Mouse (Mus musculus) lung, adult 2 months (tissue): ENCODE data around the gene Ensa. TPM values are rescaled to one million over a fixed set of nuclear protein-coding genes. Genes with fewer than 3 reads are reported as not detected.
"Not testable (repeated sequence)": the region's sequence is repeated elsewhere in the genome, so short reads cannot be mapped to it uniquely, and the experiment has no call there.

ENCODE experiments used
- DNase-seq: peaks from one replicate; pipeline ENCODE4 v3.0.0; 2022
- H3K4me1 ChIP-seq: fragments of 200-500 bp; 2 replicates; pipeline ENCODE4 v1.6.1; 2011; ENCODE audit warnings: low read length; ENCODE audit not compliant: control insufficient read depth, insufficient read depth
- H3K4me3 ChIP-seq: fragments of 200-500 bp; replicated peaks from 2 replicates; pipeline ENCODE3; 2011; ENCODE audit warnings: low read depth, mild to moderate bottlenecking, control low read depth, low read length; ENCODE audit errors: extremely low read depth
- CTCF ChIP-seq: fragments of 200-500 bp; IDR thresholded peaks from 2 replicates; pipeline ENCODE4 v1.5.1; 2011; ENCODE audit warnings: mild to moderate bottlenecking, low read length, control low read depth; ENCODE audit not compliant: insufficient read depth
- POLR2A ChIP-seq: fragments of 200-500 bp; IDR thresholded peaks from 2 replicates; pipeline ENCODE4 v1.6.1; 2011; ENCODE audit warnings: low read depth, mild to moderate bottlenecking, control low read depth, low read length, borderline replicate concordance; ENCODE audit errors: extremely low read depth
- WGBS: fragments of 180-500 bp; shearing (Covaris S2); methylation state at CpG from one replicate; pipeline ENCODE4 v1.1.7; 2018; 5-methylcytosine and 5-hydroxymethylcytosine counted together
- polyA plus RNA-seq: library from polyadenylated mRNA; depleted of rRNA; stranded (reverse); fragments of >200 nt; gene quantifications from 2 replicates; pipeline ENCODE4 v1.2.3, GENCODE M21; 2012

Ensa gene
- polyA plus RNA-seq, 1 experiment = 15.7 TPM

DNA sequence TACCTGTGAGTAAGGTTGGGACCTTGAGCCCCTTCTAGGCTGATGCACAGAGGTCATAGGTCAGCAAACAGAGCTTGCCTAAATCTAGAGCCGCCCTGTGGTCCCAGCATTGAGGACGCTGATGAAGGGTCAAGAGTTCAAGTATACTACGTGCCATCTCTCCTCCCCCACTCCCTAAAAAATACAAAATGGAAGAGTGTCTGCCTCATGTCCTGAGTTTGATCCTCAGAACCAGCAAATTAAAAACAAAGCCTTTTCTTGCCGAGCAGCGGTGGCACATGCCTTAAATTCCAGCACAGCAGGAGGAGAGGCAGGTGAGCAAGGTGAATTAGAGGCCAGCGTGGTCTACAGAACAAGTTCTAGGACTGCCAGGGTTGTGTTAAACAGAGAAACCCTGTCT lies 28.1 kb downstream of the Ensa start:
- TF ChIP-seq POLR2A (no peak), CTCF (no peak)
- 41% methylated on average over 6 of the region's 6 CpGs for WGBS
- DNase-seq = no peak
- peaks cover 21% of the 10 kb centered on the region for H3K4me1 ChIP-seq
- H3K4me3 ChIP-seq = no peak overlapping the region

DNA sequence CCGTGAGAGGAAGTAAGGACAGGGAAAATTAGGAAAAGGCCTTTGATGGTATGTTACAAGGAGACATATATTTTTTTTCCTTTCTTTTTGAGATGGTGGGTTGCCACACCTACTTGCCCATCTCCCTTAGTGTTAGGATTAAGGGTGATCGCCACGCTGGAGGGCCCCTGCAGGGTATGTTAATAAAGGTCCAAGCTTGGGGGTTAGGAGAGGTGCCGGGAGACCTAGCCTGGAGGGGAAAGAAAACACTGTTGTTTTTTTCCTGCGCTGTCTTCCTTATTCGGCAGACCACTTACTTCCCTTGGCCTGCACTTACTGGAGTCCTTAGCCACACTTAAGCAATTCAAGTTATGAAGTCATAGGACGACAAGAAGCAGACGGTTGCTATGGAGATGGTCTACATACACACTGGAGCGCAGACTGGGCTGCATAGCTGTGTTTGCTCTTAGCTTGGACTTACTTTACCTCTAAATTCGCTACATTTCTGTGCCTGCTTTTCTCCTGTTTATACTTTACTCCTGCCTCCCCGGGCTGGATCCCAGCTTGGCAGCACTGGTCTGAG lies 28.8 kb downstream of the Ensa start:
- WGBS = 30% methylated on average over 11 of the region's 11 CpGs
- peak; percentile 57 for DNase-seq
- Histone ChIP-seq H3K4me3 (no peak overlapping the region), H3K4me1 (peaks cover 21% of the 10 kb centered on the region)
- no peak for TF ChIP-seq POLR2A
- no peak for TF ChIP-seq CTCF

DNA sequence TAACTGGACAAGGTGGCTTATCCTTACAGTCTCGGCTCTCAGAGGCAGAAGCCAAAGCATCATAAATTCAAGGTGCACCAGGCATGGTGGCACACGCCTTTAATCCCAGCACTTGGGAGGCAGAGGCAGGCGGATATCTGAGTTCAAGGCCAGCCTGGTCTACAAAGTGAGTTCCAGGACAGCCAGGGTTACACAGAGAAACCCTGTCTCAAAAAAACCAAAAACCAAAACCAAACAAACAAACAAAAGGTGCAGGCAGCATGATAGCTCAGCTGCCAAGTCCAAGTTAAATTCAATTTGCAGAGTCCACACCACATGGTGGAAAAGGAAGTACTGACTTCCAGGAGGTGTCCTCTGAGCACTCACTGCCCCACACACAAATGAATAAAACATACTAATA lies 29.6 kb downstream of the Ensa start:
- DNase-seq, H3K4me3 ChIP-seq: not testable (repeated sequence)
- 87% methylated on average over 3 of the region's 3 CpGs for WGBS
- peaks cover 21% of the 10 kb centered on the region for H3K4me1 ChIP-seq

DNA sequence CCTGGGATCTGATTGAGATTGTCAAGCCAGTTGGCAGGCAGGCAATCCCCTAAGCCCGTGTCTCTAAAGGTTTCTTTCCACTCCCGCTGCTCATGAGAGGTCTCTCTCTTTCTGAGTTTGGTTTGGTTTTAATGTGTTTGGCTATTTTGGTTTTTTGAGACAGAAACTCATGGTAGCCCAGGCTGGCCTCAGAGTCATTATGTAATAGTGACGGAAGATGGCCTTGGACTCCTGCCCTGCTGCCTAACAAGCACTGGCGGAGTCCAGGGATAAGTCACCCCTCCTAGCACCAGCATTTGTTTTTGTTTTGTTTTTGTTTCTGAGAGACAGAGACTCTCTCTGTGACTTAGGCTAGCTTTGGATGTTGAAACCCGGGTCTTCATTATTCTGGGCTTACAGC lies 30.6 kb downstream of the Ensa start:
- no peak overlapping the region for H3K4me3 ChIP-seq
- TF ChIP-seq POLR2A (no peak), CTCF (no peak)
- H3K4me1 ChIP-seq = peaks cover 16% of the 10 kb centered on the region
- DNase-seq = no peak
- WGBS = 52% methylated on average over 5 of the region's 5 CpGs

DNA sequence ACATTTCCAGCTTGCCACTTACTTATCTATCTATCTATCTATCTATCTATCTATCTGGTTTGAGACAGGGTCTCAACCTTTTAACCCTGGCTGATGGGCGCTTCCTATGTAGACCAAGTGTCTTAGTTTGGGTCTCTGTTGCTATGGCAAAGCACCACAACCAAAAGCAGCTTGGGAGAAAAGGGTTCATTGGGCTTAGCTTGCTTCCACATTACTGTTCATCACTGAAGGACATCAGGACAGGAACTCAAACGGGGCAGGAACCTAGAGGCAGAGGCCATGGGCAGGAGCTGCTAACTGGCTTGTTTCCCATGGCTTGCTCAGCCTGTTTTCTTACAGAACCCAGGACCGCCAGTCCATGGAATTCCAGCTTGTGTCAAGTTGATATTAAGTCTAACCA lies 32.3 kb downstream of the Ensa start:
- peaks cover 11% of the 10 kb centered on the region; the same call in 1 of the 2 replicates for H3K4me1 ChIP-seq
- 77% methylated on average over 3 of the region's 3 CpGs for WGBS
- no peak for TF ChIP-seq CTCF
- no peak for TF ChIP-seq POLR2A
- H3K4me3 ChIP-seq = no peak overlapping the region
- no peak for DNase-seq

DNA sequence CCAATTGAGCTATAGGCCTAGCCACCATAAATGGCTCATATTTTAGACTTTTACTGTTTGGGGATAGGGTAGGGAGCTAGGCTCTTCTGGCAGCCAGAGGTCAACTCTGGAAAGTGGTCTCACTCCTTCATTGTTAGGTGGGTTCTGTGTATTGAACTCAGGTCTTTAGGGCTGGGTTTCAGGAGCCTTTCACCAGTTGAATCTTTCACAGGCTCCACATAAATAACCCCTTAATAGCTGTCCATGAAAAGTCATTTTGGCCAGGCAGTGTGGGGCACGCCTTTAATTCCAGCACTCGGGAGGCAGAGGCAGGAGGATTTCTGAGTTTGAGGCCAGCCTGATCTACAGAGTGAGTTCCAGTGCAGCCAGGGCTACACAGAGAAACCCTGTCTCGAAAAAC lies 32.9 kb downstream of the Ensa start:
- H3K4me1 ChIP-seq = peaks cover 12% of the 10 kb centered on the region

DNA sequence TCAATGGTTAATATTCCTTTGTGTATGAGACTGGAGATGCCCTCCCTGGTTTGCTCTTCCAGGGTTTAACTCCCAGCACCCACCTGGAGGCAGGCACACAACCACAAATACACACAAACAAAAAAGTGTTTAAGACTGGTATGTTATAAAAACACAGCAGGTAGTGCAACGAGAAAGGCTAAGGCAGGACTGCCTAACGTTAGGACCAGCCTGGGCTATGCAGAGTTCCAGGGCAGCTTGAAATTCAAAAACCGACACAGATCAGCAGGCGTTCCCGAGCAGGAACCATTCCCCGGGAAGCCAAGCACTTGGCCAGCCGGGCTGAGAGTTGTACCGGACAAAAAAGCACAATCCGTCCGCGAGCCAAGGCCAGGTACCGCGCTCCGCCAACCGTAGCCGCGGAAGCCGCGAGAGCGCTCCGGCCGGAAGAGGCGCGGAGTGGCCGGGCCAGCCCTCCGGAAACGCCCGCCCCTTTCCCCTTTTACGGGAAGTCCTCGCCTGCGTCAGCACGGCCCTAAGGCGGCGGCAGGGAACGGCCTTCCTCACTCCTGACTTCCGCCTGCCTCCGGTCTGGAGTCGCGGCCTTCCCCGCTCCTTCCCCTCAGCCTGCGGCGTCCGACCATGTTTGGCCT lies 33.6 kb downstream of the Ensa start, which contains the start of gene Mcl1:
Mcl1 (plus strand) TSS at position 553 of the 632 bp plus-strand sequence.
- Histone ChIP-seq H3K4me3 (peak within 1 kb of the TSS; percentile 89), H3K4me1 (peaks cover 16% of the 10 kb centered on the region)
- TF ChIP-seq CTCF (no peak), POLR2A (peak; percentile 100)
- WGBS = under 1% methylated on average over 43 of the region's 43 CpGs
- peak; percentile 96 for DNase-seq

More for the DNA sequence above, 32.9 kb downstream of the Ensa start:
- 82% methylated on average over 3 of the region's 3 CpGs for WGBS
- no peak for TF ChIP-seq POLR2A
- TF ChIP-seq CTCF = no peak
- no peak for DNase-seq
- no peak overlapping the region for H3K4me3 ChIP-seq

DNA sequence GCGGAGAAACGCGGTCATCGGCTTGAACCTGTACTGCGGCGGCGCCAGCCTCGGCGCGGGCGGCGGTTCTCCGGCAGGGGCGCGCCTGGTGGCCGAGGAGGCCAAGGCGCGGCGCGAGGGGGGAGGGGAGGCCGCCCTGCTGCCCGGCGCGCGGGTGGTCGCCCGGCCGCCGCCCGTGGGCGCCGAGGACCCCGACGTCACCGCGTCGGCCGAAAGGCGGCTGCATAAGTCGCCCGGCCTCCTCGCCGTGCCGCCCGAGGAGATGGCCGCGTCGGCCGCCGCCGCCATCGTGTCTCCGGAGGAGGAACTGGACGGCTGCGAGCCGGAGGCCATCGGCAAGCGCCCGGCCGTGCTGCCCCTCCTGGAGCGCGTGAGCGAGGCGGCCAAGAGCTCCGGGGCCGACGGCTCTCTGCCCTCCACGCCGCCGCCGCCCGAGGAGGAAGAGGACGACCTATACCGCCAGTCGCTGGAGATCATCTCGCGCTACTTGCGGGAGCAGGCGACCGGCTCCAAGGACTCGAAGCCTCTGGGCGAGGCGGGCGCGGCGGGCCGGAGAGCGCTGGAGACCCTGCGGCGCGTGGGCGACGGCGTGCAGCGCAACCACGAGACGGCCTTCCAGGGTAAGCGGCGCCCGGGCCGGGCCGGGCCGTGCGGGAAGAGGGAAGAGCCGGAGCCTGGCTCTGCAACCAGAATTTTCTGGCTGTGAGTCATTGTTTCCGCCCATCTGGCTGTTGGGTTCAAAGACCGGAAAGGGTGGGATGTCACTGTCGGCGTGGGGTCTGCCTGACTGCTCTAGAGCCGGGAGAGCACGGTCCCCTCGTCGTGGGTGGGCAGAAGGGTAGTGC lies 34.3 kb downstream of the Ensa start:
- no peak for TF ChIP-seq CTCF
- TF ChIP-seq POLR2A = peak; percentile 71
- under 1% methylated on average over 108 of the region's 113 CpGs for WGBS
- Histone ChIP-seq H3K4me1 (peaks cover 19% of the 10 kb centered on the region), H3K4me3 (peak overlapping the region; percentile 89)
- DNase-seq = peak; percentile 77

DNA sequence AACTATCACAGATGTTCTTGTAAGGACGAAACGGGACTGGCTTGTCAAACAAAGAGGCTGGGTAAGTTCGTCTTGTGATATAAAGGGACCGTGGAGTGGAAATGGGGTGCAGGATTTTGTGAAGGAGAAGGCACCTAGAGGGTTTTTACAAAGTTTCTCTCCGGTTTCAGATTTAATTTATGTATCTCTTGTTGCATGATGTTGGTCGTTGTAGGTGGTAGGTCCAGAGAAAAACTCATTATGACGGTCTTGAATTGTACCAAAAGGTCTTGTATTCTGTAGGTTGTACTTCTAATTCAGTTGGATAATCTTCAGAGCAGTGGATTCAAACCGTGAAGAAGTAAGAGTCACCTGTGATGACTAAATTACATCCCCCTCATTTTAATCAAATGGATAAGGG lies 35.2 kb downstream of the Ensa start:
- DNase-seq = no peak
- H3K4me3 ChIP-seq = peak overlapping the region; percentile 89
- H3K4me1 ChIP-seq = peaks cover 25% of the 10 kb centered on the region
- under 1% methylated on average over 8 of the region's 8 CpGs for WGBS
- TF ChIP-seq POLR2A (no peak; the same call in 1 of the 2 replicates), CTCF (no peak)

DNA sequence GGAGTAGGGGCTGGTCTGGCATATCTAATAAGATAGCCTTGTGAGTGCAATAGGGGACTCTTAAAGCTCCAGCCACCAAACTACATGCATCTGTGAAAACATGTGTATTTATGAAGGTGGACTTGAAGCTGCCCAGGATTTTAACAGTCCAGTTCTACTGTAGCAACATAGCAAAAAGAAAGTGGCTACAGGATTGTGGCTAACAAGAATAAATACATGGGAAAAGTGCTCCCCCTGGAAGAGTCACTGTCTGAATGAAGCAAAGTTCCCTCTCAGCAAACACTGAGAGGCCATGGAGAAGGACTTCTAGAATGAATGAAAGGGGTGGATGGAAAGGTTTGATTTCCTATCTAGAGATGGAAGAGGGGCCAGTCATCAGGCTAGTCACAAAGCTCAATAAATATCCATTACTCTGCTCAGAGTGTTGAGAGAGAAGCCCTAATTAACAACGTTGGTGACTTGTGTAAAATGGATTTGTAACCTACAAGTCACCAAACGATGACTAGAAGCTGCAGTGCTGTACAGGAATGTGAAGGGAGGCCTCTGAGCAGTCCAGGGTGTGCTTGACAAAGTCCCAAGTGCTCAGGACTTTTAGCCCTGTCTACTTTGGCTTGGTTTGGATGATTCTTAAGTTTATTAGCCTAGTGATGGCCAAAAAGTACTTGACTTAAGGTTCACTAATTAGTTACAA lies 36.1 kb downstream of the Ensa start:
- no peak for TF ChIP-seq CTCF
- TF ChIP-seq POLR2A = no peak
- Histone ChIP-seq H3K4me3 (peak overlapping the region; percentile 89), H3K4me1 (peaks cover 29% of the 10 kb centered on the region)
- no peak for DNase-seq
- WGBS = 0% methylated on average over 2 of the region's 2 CpGs
